Mouse (Mus musculus) hindbrain, embryonic 14.5 days (tissue): ENCODE results near the gene Psmd4. TPM values are rescaled to one million over a fixed set of nuclear protein-coding genes. Genes with fewer than 3 reads are reported as not detected.

Source experiments
- ATAC-seq: fragments of 200-750 bp; cut with Nextera tagmentation; 2 replicates; pipeline ENCODE4 v1.8.0; 2017; ENCODE audit warnings: moderate number of reproducible peaks, mild to moderate bottlenecking, moderate TSS enrichment, moderate library complexity; ENCODE audit not compliant: low FRiP score
- DNase-seq: peaks from one replicate; pipeline ENCODE4 v3.0.0-alpha.2; 2015; ENCODE audit warnings: low spot score
- H3K27ac ChIP-seq: fragments of 300-500 bp; sonication (generic); 2 replicates; pipeline ENCODE4 v1.5.1; 2014; ENCODE audit warnings: mild to moderate bottlenecking, moderate library complexity
- H3K27me3 ChIP-seq: fragments of 300-500 bp; sonication (generic); 2 replicates; pipeline ENCODE4 v1.6.1; 2014; ENCODE audit warnings: mild to moderate bottlenecking, low read length, mixed read lengths; ENCODE audit not compliant: control insufficient read depth, insufficient read depth
- H3K36me3 ChIP-seq: fragments of 300-500 bp; sonication (generic); replicated peaks from 2 replicates; pipeline ENCODE4 v1.6.1; 2014; ENCODE audit not compliant: control insufficient read depth, insufficient read depth
- H3K4me1 ChIP-seq: fragments of 300-500 bp; sonication (generic); replicated peaks from 2 replicates; pipeline ENCODE4 v1.6.1; 2014; ENCODE audit warnings: antibody characterized with exemption, low read length, mixed read lengths; ENCODE audit not compliant: control insufficient read depth, insufficient read depth
- H3K4me2 ChIP-seq: fragments of 300-500 bp; sonication (generic); replicated peaks from 2 replicates; pipeline ENCODE4 v1.6.1; 2014; ENCODE audit warnings: mild to moderate bottlenecking, moderate library complexity
- H3K4me3 ChIP-seq: fragments of 300-500 bp; sonication (generic); replicated peaks from 2 replicates; pipeline ENCODE4 v1.5.1; 2014; ENCODE audit warnings: mild to moderate bottlenecking, low read length
- H3K9ac ChIP-seq: fragments of 300-500 bp; sonication (generic); 2 replicates; pipeline ENCODE4 v1.6.1; 2014
- H3K9me3 ChIP-seq: fragments of 300-500 bp; sonication (generic); 2 replicates; pipeline ENCODE4 v1.6.1; 2016; ENCODE audit warnings: low read length; ENCODE audit not compliant: control insufficient read depth
- WGBS: fragments of 180-500 bp; shearing (Covaris S2); extraction: QIAGEN DNeasy Blood & Tissue Kit; methylation state at CpG from one replicate; pipeline ENCODE4 v1.1.7; 2014; 5-methylcytosine and 5-hydroxymethylcytosine counted together
- polyA plus RNA-seq: library from polyadenylated mRNA; unstranded; fragments of >200 nt; fragmentation: Nextera tagmentation; extraction: Ambion mirVana; gene quantifications from 2 replicates; pipeline ENCODE4 v1.2.1, GENCODE M21; 2014

The Psmd4 gene
- polyA plus RNA-seq, 1 experiment from 2014 or later: 238 TPM

GRCm38 (mm10) chr3:95015891-95016531 is 26.4 kb downstream of the Psmd4 start:
- peak overlapping the region; percentile 85 for H3K4me3 ChIP-seq
- under 1% methylated on average over 40 of the region's 40 CpGs for WGBS
- H3K9me3 ChIP-seq: no peaks in the 10 kb centered on the region
- H3K4me1 ChIP-seq: peaks cover 19% of the 10 kb centered on the region
- ATAC-seq (peak; percentile 76), DNase-seq (peak; percentile 88)
- no peaks in the 10 kb centered on the region for H3K27me3 ChIP-seq
- H3K36me3 ChIP-seq: peaks cover 12% of the 10 kb centered on the region
- H3K4me2 ChIP-seq: peak overlapping the region; percentile 80
- peak overlapping the region; percentile 97 for H3K27ac ChIP-seq
- peak overlapping the region; percentile 74 for H3K9ac ChIP-seq

GRCm38 (mm10) chr3:95015337-95015872 is 27.0 kb downstream of the Psmd4 start, which contains the start of gene Zfp687:
TSS of gene Zfp687 (minus strand) at chr3:95015448.
- H3K27ac ChIP-seq: peak within 1 kb of the TSS; percentile 97
- H3K4me1 ChIP-seq: peaks cover 19% of the 10 kb centered on the region
- WGBS: 1% methylated on average over 36 of the region's 37 CpGs
- H3K4me3 ChIP-seq: peak within 1 kb of the TSS; percentile 85
- DNase-seq (peak; percentile 99), ATAC-seq (peak; percentile 99)
- peaks cover 19% of the 10 kb centered on the region for H3K36me3 ChIP-seq
- H3K27me3 ChIP-seq: no peaks in the 10 kb centered on the region
- H3K9me3 ChIP-seq: no peaks in the 10 kb centered on the region
- H3K4me2 ChIP-seq: peak within 1 kb of the TSS; percentile 93
- peak within 1 kb of the TSS; percentile 75 for H3K9ac ChIP-seq

- H3K27ac ChIP-seq: peak overlapping the region; percentile 97
- peaks cover 19% of the 10 kb centered on the region for H3K4me1 ChIP-seq
- peak overlapping the region; percentile 85 for H3K4me3 ChIP-seq
- peak; percentile 3 for ATAC-seq
- no peaks in the 10 kb centered on the region for H3K9me3 ChIP-seq
- whole genome bisulfite sequencing: under 1% methylated on average over 41 of the region's 44 CpGs
- no peaks in the 10 kb centered on the region for H3K27me3 ChIP-seq
- peak overlapping the region; percentile 93 for H3K4me2 ChIP-seq
- H3K36me3 ChIP-seq: peaks cover 27% of the 10 kb centered on the region
- H3K9ac ChIP-seq: peak overlapping the region; percentile 75
- no peak for DNase-seq
Measured at GRCm38 (mm10) chr3:95014428-95015151, 27.8 kb downstream of the Psmd4 start.

GRCm38 (mm10) chr3:95013699-95014427 is 28.6 kb downstream of the Psmd4 start:
- no peaks in the 10 kb centered on the region for H3K9me3 ChIP-seq
- peak overlapping the region; percentile 93 for H3K4me2 ChIP-seq
- peaks cover 34% of the 10 kb centered on the region for H3K36me3 ChIP-seq
- H3K9ac ChIP-seq: peak overlapping the region; percentile 75
- H3K4me3 ChIP-seq: peak overlapping the region; percentile 85
- no peaks in the 10 kb centered on the region for H3K27me3 ChIP-seq
- ATAC-seq (no peak), DNase-seq (no peak)
- 19% methylated on average over 13 of the region's 13 CpGs for WGBS
- H3K27ac ChIP-seq: no peak overlapping the region
- peaks cover 19% of the 10 kb centered on the region for H3K4me1 ChIP-seq

- no peak for ATAC-seq
- peaks cover 43% of the 10 kb centered on the region for H3K36me3 ChIP-seq
- no peak overlapping the region for H3K9ac ChIP-seq
- H3K4me2 ChIP-seq: 0 out of 2 replicates have a peak overlapping the region, but pooled peaks have one; percentile 93
- WGBS: 89% methylated on average over 3 of the region's 3 CpGs
- no peaks in the 10 kb centered on the region for H3K9me3 ChIP-seq
- no peak for DNase-seq
- H3K27ac ChIP-seq: no peak overlapping the region
- no peak overlapping the region for H3K4me3 ChIP-seq
- H3K27me3 ChIP-seq: no peaks in the 10 kb centered on the region
- H3K4me1 ChIP-seq: peaks cover 19% of the 10 kb centered on the region
Measured at GRCm38 (mm10) chr3:95012982-95013381, 29.4 kb downstream of the Psmd4 start.

GRCm38 (mm10) chr3:95010396-95010795 is 32.0 kb downstream of the Psmd4 start:
- Histone ChIP-seq H3K36me3 (peaks cover 66% of the 10 kb centered on the region), H3K9ac (no peak overlapping the region), H3K27ac (no peak overlapping the region), H3K27me3 (no peaks in the 10 kb centered on the region), H3K4me3 (no peak overlapping the region), H3K4me1 (peaks cover 14% of the 10 kb centered on the region), H3K4me2 (no peak overlapping the region), H3K9me3 (no peaks in the 10 kb centered on the region)
- no peak for ATAC-seq
- WGBS: 90% methylated on average over 7 of the region's 7 CpGs
- no peak for DNase-seq

- no peak overlapping the region for H3K27ac ChIP-seq
- no peak for ATAC-seq
- no peaks in the 10 kb centered on the region; the same call in 1 of the 2 replicates for H3K4me1 ChIP-seq
- no peak overlapping the region for H3K4me2 ChIP-seq
- DNase-seq: no peak
- peaks cover 93% of the 10 kb centered on the region for H3K36me3 ChIP-seq
- H3K9ac ChIP-seq: no peak overlapping the region
- H3K9me3 ChIP-seq: no peaks in the 10 kb centered on the region
- no peak overlapping the region for H3K4me3 ChIP-seq
- no peaks in the 10 kb centered on the region for H3K27me3 ChIP-seq
- WGBS: 88% methylated on average over 9 of the region's 9 CpGs
Measured at GRCm38 (mm10) chr3:95007706-95008105, 34.7 kb downstream of the Psmd4 start.

- Histone ChIP-seq H3K9me3 (no peaks in the 10 kb centered on the region), H3K4me3 (no peak overlapping the region), H3K36me3 (peaks cover 97% of the 10 kb centered on the region), H3K9ac (no peak overlapping the region), H3K27ac (no peak overlapping the region), H3K4me2 (no peak overlapping the region), H3K4me1 (no peaks in the 10 kb centered on the region), H3K27me3 (no peaks in the 10 kb centered on the region)
- no peak for DNase-seq
- ATAC-seq: no peak
- 83% methylated on average over 3 of the region's 3 CpGs for WGBS
Measured at GRCm38 (mm10) chr3:95005651-95006050, 36.8 kb downstream of the Psmd4 start.

GRCm38 (mm10) chr3:95003273-95003672 is 39.1 kb downstream of the Psmd4 start:
- no peak overlapping the region for H3K9ac ChIP-seq
- no peak overlapping the region; the same call in 1 of the 2 replicates for H3K27ac ChIP-seq
- DNase-seq (no peak), ATAC-seq (no peak)
- peaks cover 97% of the 10 kb centered on the region for H3K36me3 ChIP-seq
- H3K9me3 ChIP-seq: no peaks in the 10 kb centered on the region
- no peaks in the 10 kb centered on the region for H3K27me3 ChIP-seq
- H3K4me1 ChIP-seq: no peaks in the 10 kb centered on the region
- H3K4me2 ChIP-seq: no peak overlapping the region
- no peak overlapping the region for H3K4me3 ChIP-seq
